Mouse (Mus musculus) liver, embryonic 15.5 days (tissue): Measurements from ENCODE around the gene Rspry1. TPM values are rescaled to one million over a fixed set of nuclear protein-coding genes. Genes with fewer than 3 reads are reported as not detected.

Experiments used
- ATAC-seq: fragments of 200-750 bp; cut with Nextera tagmentation; 2 replicates; pipeline ENCODE4 v1.8.0; 2017; ENCODE audit warnings: moderate number of reproducible peaks, mild to moderate bottlenecking, moderate library complexity; ENCODE audit not compliant: insufficient read depth
- H3K27ac ChIP-seq: fragments of 300-500 bp; sonication (generic); replicated peaks from 2 replicates; pipeline ENCODE4 v1.5.1; 2015; ENCODE audit warnings: mild to moderate bottlenecking, inconsistent platforms
- H3K27me3 ChIP-seq: fragments of 300-500 bp; sonication (generic); 2 replicates; pipeline ENCODE4 v1.6.1; 2015; ENCODE audit warnings: mild to moderate bottlenecking, inconsistent platforms
- H3K36me3 ChIP-seq: fragments of 300-500 bp; sonication (generic); replicated peaks from 2 replicates; pipeline ENCODE4 v1.6.1; 2015; ENCODE audit warnings: moderate library complexity, mild to moderate bottlenecking, inconsistent platforms
- H3K4me1 ChIP-seq: fragments of 300-500 bp; sonication (generic); replicated peaks from 2 replicates; pipeline ENCODE4 v1.6.1; 2015; ENCODE audit warnings: inconsistent platforms
- H3K4me2 ChIP-seq: fragments of 300-500 bp; sonication (generic); 2 replicates; pipeline ENCODE4 v1.6.1; 2015; ENCODE audit warnings: moderate library complexity, mild to moderate bottlenecking, inconsistent platforms
- H3K4me3 ChIP-seq: fragments of 300-500 bp; sonication (generic); replicated peaks from 2 replicates; pipeline ENCODE4 v1.5.1; 2015; ENCODE audit warnings: mild to moderate bottlenecking, inconsistent platforms
- H3K9ac ChIP-seq: fragments of 300-500 bp; sonication (generic); 2 replicates; pipeline ENCODE4 v1.6.1; 2015; ENCODE audit warnings: moderate library complexity, mild to moderate bottlenecking, inconsistent platforms
- H3K9me3 ChIP-seq: fragments of 300-500 bp; sonication (generic); replicated peaks from 2 replicates; pipeline ENCODE4 v1.6.1; 2016; ENCODE audit warnings: inconsistent platforms
- WGBS: fragments of 180-500 bp; shearing (Covaris S2); methylation state at CpG from one replicate; pipeline ENCODE4 v1.1.7; 2015; ENCODE audit warnings: mixed read lengths; ENCODE audit not compliant: insufficient replicate concordance; 5-methylcytosine and 5-hydroxymethylcytosine counted together
- polyA plus RNA-seq: library from polyadenylated mRNA; unstranded; fragments of >200 nt; fragmentation: Nextera tagmentation; extraction: Ambion mirVana; gene quantifications from 2 replicates; pipeline ENCODE4 v1.2.1, GENCODE M21; 2015

Rspry1 gene
- polyA plus RNA-seq, result 15.3 and 16.8 TPM in 2 replicates

DNA sequence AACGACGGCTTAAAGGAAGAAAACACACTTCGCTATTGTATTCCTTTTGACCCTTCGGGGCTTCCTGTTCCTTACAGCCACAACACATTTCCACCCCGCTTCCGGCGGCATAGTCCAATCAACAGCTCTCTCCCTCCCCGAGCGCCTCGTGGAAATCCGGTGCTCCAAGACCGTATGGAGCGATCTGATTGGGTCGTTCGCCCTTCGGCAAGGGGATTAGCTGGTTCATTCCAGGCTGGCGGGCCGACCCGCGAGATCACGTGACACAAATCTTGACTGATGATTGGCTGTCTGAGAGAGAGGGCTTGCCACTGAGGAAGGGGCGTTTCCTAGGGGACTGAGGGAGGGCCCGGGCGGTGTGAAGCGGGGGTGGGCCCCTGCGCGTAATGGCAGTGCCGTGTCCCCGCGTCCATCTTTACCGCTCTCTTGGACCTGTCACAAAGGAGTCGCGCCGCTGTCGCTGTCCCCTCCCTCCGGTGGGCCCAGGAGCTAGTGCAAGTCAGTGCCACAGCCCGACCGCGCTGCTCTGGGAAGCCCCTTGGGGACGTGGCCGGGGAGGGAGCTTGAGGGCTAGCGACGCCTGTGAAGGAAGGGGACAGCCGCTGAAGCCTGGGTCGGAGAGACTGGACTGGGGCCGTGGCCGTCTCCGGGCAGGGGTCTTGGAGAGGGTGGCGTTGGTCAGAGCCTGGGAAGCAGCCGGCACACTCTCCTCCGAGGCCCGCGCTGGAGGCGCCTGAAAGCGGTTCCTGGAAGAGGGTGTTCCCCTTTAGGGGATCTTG, at the start of gene Rspry1, which contains the start of gene Fam192a:
Rspry1 (plus strand) TSS at position 331 of the 779 bp plus-strand sequence.
Fam192a (minus strand) TSS at position 391 of the 779 bp plus-strand sequence.
- under 1% methylated on average over 55 of the region's 55 CpGs for WGBS
- H3K27me3 ChIP-seq, result no peaks in the 10 kb centered on the region
- H3K4me2 ChIP-seq, result peak within 1 kb of the TSS; percentile 95
- peak within 1 kb of the TSS; percentile 83 for H3K27ac ChIP-seq
- H3K4me3 ChIP-seq, result peak within 1 kb of the TSS; percentile 94
- 0 out of 2 replicates have a peak, but pooled peaks cover 4% of the 10 kb centered on the region for H3K36me3 ChIP-seq
- H3K9ac ChIP-seq, result peak within 1 kb of the TSS; percentile 94
- H3K4me1 ChIP-seq, result peaks cover 31% of the 10 kb centered on the region
- peak; percentile 99 for ATAC-seq
- no peaks in the 10 kb centered on the region for H3K9me3 ChIP-seq

DNA sequence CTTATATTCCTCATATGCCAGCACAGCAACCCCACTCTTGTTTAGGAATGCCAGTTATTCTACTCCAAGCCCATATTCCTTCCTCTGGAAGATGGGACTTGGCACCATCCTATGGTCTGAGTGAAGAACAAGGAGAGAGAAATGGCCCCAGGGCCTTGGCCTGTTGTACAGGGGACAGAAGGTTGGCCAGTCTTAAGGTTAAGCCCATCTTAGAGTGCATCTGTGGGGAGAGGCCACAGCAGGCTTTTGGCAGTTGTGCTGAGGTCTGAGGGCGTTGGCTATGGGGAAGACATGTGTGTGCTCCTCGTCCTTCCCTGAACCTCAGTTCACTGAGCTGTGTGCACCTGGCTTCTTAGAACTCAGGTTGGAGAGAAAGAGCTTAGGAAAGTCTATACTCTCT, 49.0 kb upstream of the Rspry1 start:
- 50% methylated on average over 2 of the region's 2 CpGs for WGBS

DNA sequence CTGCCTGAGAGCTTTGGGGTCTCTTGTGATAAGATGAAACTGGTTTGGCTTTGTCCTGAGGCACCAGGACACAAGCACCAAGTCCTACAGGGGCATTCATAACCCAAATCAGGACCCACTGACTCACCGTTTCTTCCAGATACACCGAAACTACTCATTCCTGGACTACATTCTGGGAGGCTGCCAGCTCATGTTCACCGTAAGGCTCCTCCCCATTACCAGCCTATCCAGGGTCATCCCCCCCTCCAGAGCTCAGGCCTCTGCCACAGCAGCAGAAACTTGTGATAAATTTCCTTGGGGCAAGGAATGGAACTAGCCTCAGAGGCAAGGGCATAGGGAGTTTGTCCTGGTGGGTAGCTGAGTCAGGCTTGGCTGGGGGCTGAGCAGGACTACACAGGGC, 44.5 kb upstream of the Rspry1 start:
- no peak overlapping the region for H3K9ac ChIP-seq
- no peak for ATAC-seq
- no peaks in the 10 kb centered on the region for H3K27me3 ChIP-seq
- no peaks in the 10 kb centered on the region for H3K36me3 ChIP-seq
- no peaks in the 10 kb centered on the region for H3K9me3 ChIP-seq
- 77% methylated on average over 3 of the region's 3 CpGs for WGBS
- H3K4me3 ChIP-seq, result no peak overlapping the region
- H3K4me1 ChIP-seq, result no peaks in the 10 kb centered on the region
- H3K27ac ChIP-seq, result no peak overlapping the region
- no peak overlapping the region for H3K4me2 ChIP-seq

More for the DNA sequence above, 49.0 kb upstream of the Rspry1 start:
- Histone ChIP-seq H3K27me3 (no peaks in the 10 kb centered on the region), H3K9me3 (no peaks in the 10 kb centered on the region), H3K4me2 (no peak overlapping the region), H3K27ac (no peak overlapping the region), H3K36me3 (no peaks in the 10 kb centered on the region), H3K4me3 (no peak overlapping the region), H3K4me1 (no peaks in the 10 kb centered on the region), H3K9ac (no peak overlapping the region)
- ATAC-seq, result no peak

DNA sequence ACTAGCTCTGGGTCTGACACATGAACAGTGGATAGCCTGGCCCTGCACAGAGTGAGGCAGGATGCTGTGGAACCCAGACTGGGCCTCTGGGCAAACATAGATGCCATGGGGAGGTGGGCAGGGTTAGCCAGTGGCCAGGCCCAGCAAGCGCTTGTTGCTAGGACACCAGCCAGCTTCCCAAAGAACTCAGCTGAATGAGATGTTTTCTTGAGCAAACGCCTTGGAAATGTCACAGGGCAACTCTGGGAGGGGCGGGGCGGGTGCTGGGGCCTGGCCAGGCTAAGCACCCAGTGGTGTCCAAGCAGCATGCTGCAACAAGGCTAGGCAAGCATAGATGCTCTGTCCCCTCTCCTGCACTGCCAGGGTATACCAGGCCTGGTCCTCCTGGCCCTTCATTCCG, 40.5 kb upstream of the Rspry1 start:
- no peak overlapping the region for H3K27ac ChIP-seq
- H3K4me2 ChIP-seq, result no peak overlapping the region
- H3K9ac ChIP-seq, result no peak overlapping the region
- H3K9me3 ChIP-seq, result no peaks in the 10 kb centered on the region
- no peak overlapping the region for H3K4me3 ChIP-seq
- no peak for ATAC-seq
- H3K36me3 ChIP-seq, result no peaks in the 10 kb centered on the region
- no peaks in the 10 kb centered on the region for H3K27me3 ChIP-seq
- WGBS, result 68% methylated on average over 5 of the region's 5 CpGs
- no peaks in the 10 kb centered on the region for H3K4me1 ChIP-seq

DNA sequence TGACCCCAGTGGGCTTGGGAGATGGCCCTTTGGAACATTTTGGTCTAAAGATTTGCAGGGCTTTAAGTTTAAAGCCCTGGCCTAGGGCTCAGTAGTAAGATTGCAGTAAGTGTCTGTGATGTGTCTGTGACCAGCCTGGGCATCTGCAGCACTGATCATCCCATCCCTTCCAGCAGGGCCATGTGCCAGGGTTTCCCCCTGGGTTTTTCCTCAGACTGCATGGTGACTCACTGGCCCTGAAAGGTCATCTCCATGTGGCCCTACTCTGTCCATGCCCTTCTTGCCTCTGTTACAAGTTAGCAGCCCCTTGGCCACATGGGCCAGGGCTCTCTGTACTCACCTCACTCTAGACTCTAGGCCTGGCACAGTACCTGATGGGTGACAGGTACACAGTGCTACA, 37.3 kb upstream of the Rspry1 start:
- H3K9ac ChIP-seq, result no peak overlapping the region
- no peak for ATAC-seq
- H3K4me1 ChIP-seq, result no peaks in the 10 kb centered on the region
- H3K9me3 ChIP-seq, result no peaks in the 10 kb centered on the region
- H3K27ac ChIP-seq, result no peak overlapping the region
- H3K4me2 ChIP-seq, result no peak overlapping the region
- H3K36me3 ChIP-seq, result no peaks in the 10 kb centered on the region
- no peaks in the 10 kb centered on the region for H3K27me3 ChIP-seq
- H3K4me3 ChIP-seq, result no peak overlapping the region

DNA sequence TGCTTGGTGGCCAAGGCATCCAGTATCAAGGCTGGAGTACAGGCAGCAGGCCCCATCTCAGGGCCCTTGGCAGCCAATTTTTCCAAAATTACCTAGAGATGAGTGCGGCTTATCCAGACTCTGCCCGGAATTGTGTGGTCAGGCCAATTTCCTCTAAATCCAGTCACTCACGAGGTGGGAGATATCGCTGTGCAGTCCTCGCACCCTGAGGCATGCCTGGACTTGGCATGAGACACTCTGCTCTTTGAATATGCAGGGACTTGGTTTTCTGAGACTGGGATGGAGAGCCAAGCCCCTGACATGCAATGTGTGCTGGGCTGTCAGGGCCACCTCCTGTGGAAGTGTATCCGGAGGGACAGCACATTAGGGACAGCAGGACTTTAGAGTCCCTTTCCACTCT, 35.7 kb upstream of the Rspry1 start:
- no peak for ATAC-seq
- Histone ChIP-seq H3K27me3 (no peaks in the 10 kb centered on the region), H3K36me3 (no peaks in the 10 kb centered on the region), H3K4me1 (no peaks in the 10 kb centered on the region), H3K9ac (no peak overlapping the region), H3K4me3 (no peak overlapping the region), H3K27ac (no peak overlapping the region), H3K4me2 (no peak overlapping the region), H3K9me3 (no peaks in the 10 kb centered on the region)
- 64% methylated on average over 6 of the region's 6 CpGs for WGBS

DNA sequence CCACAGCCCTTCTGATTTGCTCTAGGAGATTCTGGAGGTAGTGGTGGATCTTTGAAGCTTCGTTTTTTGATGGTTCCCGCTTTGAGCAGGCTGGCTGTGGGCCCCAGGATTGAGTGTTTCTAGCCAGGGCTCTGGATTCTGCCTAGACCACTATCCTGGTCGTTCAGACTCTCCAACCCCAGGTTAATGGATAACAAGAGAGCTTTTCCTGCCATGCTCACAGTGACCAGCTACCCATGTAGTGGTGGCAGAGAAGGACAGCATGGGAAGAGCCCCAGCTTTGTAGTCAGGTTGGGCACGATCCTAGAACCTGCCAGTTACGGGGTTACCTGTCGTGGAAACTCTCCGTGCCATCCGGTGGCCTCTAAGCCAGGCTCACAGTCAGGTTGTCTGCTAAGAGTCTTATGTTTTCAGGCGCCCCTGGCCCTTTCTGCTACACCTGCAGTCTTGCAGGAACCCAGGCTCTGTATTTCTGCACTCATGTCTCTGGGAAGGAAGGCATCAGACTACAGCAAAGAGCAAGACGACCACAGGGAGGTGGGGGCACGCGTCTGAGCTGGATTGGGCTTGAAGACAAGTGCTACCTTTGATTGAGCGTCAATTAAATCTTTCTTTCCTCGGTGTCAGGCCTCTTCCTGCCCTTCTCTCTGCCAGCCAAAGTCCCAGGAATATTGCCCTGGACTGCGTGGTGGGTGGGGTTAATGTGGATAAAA, 35.1 kb upstream of the Rspry1 start:
- no peak overlapping the region for H3K4me2 ChIP-seq
- no peaks in the 10 kb centered on the region for H3K9me3 ChIP-seq
- H3K9ac ChIP-seq, result no peak overlapping the region
- H3K27me3 ChIP-seq, result no peaks in the 10 kb centered on the region
- no peaks in the 10 kb centered on the region for H3K4me1 ChIP-seq
- H3K4me3 ChIP-seq, result no peak overlapping the region
- no peaks in the 10 kb centered on the region for H3K36me3 ChIP-seq
- ATAC-seq, result no peak
- H3K27ac ChIP-seq, result no peak overlapping the region
- 51% methylated on average over 15 of the region's 15 CpGs for WGBS

DNA sequence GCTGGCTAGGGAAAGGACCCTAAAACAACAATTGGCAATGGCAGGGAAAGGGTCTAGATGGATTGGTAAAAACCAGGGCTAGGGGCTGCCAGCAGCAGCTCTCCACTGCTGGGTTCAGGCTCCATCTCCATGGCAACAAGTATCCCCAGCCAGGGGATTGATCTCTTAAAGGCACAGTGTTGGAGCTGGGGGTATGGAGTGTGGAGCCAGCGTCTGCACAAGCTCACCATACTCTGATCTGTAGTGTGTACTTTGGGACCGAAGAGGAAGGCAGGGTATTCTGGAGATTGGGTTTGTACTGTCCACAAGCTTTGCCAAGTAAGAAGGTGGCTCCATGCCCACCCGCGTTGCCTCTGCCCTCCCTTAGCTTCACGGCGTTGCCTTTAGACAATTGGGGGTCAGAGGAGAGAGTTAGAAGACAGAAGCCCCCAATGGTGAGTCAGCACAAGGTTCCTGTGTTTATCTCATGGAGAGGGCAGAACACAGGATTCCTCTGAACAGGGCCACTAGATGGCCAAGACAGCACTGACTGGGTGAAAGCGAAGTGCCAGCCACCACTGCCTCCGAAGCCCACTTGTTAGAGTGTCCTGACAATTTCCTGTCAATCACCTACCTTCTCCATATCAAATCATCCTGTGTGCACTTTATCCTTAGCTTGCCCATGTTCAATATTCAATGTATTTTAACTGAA, 34.4 kb upstream of the Rspry1 start:
- WGBS, result 68% methylated on average over 8 of the region's 8 CpGs
- no peak for ATAC-seq
- Histone ChIP-seq H3K4me2 (no peak overlapping the region), H3K4me3 (no peak overlapping the region), H3K27me3 (no peaks in the 10 kb centered on the region), H3K9ac (no peak overlapping the region), H3K9me3 (no peaks in the 10 kb centered on the region), H3K27ac (no peak overlapping the region), H3K4me1 (no peaks in the 10 kb centered on the region), H3K36me3 (no peaks in the 10 kb centered on the region)

DNA sequence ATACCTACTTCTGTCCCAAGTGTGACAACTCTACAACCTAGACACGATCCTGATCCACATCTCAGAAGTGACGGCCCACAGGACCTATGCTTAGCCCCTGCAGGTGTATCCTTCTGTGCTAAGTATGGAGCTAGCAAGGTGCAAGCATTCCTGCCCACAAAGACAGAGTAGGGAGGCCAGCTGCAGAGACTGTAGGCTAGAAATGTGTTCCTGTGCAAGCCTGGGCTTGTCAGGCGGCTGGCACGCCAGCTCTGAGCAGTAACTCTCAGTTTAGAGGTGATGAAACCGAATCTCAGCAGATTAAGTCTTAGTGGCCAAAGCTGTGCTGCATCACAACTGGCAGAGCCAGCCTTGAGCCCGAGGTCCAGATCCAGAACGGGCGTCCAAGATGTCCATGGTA, 33.6 kb upstream of the Rspry1 start:
- Histone ChIP-seq H3K4me2 (no peak overlapping the region), H3K27me3 (no peaks in the 10 kb centered on the region), H3K4me3 (no peak overlapping the region), H3K27ac (no peak overlapping the region), H3K9me3 (no peaks in the 10 kb centered on the region), H3K9ac (no peak overlapping the region), H3K36me3 (no peaks in the 10 kb centered on the region), H3K4me1 (no peaks in the 10 kb centered on the region)
- ATAC-seq, result no peak
- WGBS, result 69% methylated on average over 8 of the region's 8 CpGs

DNA sequence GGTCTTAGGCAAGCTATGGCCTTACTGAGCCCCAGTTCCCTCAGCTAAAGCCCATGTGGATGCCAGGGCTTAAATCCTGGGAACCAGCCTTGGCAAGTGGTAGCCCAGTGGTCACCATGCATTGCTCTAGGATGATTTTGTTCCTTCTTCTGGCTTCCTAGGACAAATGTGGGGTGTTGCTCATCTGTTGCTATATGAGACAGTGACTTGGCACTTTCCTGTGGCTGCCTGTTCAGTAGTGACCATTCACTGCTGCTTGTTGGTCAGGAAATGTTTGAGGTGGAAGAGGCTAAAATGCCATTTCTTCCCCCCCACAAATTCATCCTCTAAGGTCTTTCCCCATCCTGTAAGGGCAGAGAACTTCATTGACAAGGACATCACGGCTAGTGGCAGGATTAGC, 32.3 kb upstream of the Rspry1 start:
- H3K4me1 ChIP-seq, result no peaks in the 10 kb centered on the region
- no peak overlapping the region for H3K4me3 ChIP-seq
- WGBS, result 61% methylated on average over 1 of the region's 1 CpGs
- no peak for ATAC-seq
- H3K9me3 ChIP-seq, result no peaks in the 10 kb centered on the region
- H3K4me2 ChIP-seq, result no peak overlapping the region
- no peak overlapping the region for H3K9ac ChIP-seq
- no peak overlapping the region for H3K27ac ChIP-seq
- H3K36me3 ChIP-seq, result peaks cover 11% of the 10 kb centered on the region
- H3K27me3 ChIP-seq, result no peaks in the 10 kb centered on the region

DNA sequence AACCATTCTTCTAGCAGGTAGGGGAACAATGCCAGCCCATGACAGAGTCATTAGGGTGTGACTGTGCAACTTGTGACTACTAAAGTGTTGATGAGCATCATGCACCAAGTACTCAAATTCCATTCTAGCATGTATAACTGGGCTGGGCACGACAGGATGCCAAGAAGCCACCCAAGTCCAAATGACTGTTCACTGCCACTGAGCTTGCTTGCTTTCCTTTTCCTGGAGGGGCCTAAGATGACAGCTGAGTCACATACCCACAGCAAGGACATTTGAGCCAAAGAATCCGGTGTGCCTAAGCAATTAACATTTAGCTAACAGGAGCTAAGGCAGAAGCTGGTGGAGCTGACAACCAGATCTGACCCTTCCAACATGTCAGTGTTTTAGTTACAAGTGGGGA, 29.8 kb upstream of the Rspry1 start:
- Histone ChIP-seq H3K4me1 (no peaks in the 10 kb centered on the region), H3K27ac (no peak overlapping the region), H3K36me3 (peaks cover 36% of the 10 kb centered on the region), H3K4me2 (no peak overlapping the region), H3K4me3 (no peak overlapping the region), H3K27me3 (no peaks in the 10 kb centered on the region), H3K9me3 (no peaks in the 10 kb centered on the region), H3K9ac (no peak overlapping the region)
- ATAC-seq, result no peak
- WGBS, result 61% methylated on average over 2 of the region's 2 CpGs
